Mouse (Mus musculus) C2C12 (cell line): ENCODE data around the gene Scyl3.

Experiments used
- CTCF ChIP-seq: IDR thresholded peaks from one replicate; pipeline ENCODE4 v1.5.1; 2011; ENCODE audit not compliant: control insufficient read depth, insufficient read depth, insufficient read length
- USF1 ChIP-seq: IDR thresholded peaks from one replicate; pipeline ENCODE4 v1.6.1; 2011; ENCODE audit warnings: low read depth, mild to moderate bottlenecking, control low read depth, moderate library complexity

DNA sequence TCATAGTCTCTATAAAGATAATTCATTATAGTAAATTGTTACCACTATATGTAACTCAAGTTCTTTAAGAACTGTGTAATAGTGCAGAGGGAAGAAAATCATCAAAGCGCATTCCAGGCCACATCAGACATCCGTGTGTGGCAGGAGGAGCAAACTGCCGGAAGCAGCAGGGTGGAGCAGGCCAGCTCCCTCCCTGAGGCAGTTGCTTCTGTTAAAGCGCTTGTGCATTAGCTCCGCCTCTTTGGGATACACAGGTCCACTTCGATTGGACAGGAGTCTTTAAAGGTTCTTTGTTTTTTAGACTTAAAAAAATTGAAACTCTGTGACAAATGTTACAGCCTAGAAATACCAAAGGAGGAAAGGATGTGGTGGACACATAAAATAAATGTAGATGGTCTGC lies 13.2 kb downstream of the Scyl3 start:
- TF ChIP-seq USF1 (no peak), CTCF (no peak)
